Comparison of ENCODE assay signal across 10 mouse cellular contexts in genomic region chr4:141021614-141021929, GRCm38 (mm10). TPM values are rescaled to one million over a fixed set of nuclear protein-coding genes. Genes with fewer than 3 reads are reported as not detected.
DNase-seq lines count a peak whose midpoint lies in the region; ATAC-seq and TF ChIP-seq lines count a peak whose summit lies in the region.
"Had no signal": no experiment of that assay in that cellular context is flagged by ENCODE, and none has a peak within 500 bp of the region (broad histone marks: within the 10 kb centered on the region; RNA-seq: fewer than 3 reads in every experiment).

No protein-coding gene starts in this region.

- peak overlapping the region; percentile 51 for H3K9ac ChIP-seq in heart, embryonic 16.5 days (ENCODE audit: low read length)
- H3K9ac ChIP-seq in forebrain, postnatal 0 days = peak overlapping the region; percentile 10; the same call in 1 of the 2 replicates
- H3K9ac ChIP-seq in midbrain, embryonic 11.5 days (ENCODE audit: low read length) = peak overlapping the region; percentile 9

- no peak for TF ChIP-seq CTCF in cerebellum, adult 2 months (IDR thresholded peaks at IDR 0.05; ENCODE audit: borderline replicate concordance, insufficient read depth, low read depth, low read length)
- TF ChIP-seq CTCF in forebrain, postnatal 0 days (IDR thresholded peaks at IDR 0.05; ENCODE audit: low read depth) = no peak

- ATAC-seq in heart, embryonic 16.5 days (replicated peaks; ENCODE audit: extremely low read depth, insufficient read depth, low FRiP score) = peak; percentile 12; the same call in 1 of the 2 replicates
- ATAC-seq in forebrain, postnatal 0 days = peak; percentile 29
- peak; percentile 17; the same call in 1 of the 2 replicates for ATAC-seq in midbrain, embryonic 11.5 days (ENCODE audit: low FRiP score)
- no peak for ATAC-seq in CD4-positive, CD25-positive, alpha-beta regulatory T cell, adult 4 months
- no peak for ATAC-seq in megakaryocyte, adult 5-6 weeks (ENCODE audit: poor library complexity, severe bottlenecking)

- DNase-seq in heart, postnatal 14 days = no peak
- DNase-seq in cerebellum, adult 2 months = peak; percentile 71 to 72
- no peak for DNase-seq in forebrain, postnatal 0 days
- DNase-seq in midbrain, embryonic 11.5 days (ENCODE audit: low spot score, missing footprints) = no peak
- DNase-seq in layer of hippocampus, postnatal 14 days (ENCODE audit: low spot score in 2 of 2) = no peak

- intact Hi-C loops in heart, postnatal 14 days (cut with DNase I) = no loop called here

- H3K27ac ChIP-seq in heart, embryonic 16.5 days (ENCODE audit: low read length) = peak overlapping the region; percentile 94
- no peak overlapping the region for H3K27ac ChIP-seq in cerebellum, adult 2 months (ENCODE audit: insufficient read depth, low read length)
- H3K27ac ChIP-seq in forebrain, postnatal 0 days (ENCODE audit: low read depth, low read length) = peak overlapping the region; percentile 77
- peak overlapping the region; percentile 82 for H3K27ac ChIP-seq in midbrain, embryonic 11.5 days (ENCODE audit: low read depth, low read length)

- 56% methylated on average over 11 of the region's 11 CpGs for WGBS in heart, embryonic 16.5 days
- 4% methylated on average over 11 of the region's 11 CpGs for WGBS in cerebellum, adult 2 months
- WGBS in forebrain, postnatal 0 days = 18% methylated on average over 11 of the region's 11 CpGs
- WGBS in midbrain, embryonic 11.5 days = 75% methylated on average over 11 of the region's 11 CpGs

- peaks cover 42% of the 10 kb centered on the region for H3K4me1 ChIP-seq in heart, embryonic 16.5 days (ENCODE audit: control insufficient read depth, insufficient read depth, low read length)
- peaks cover 21% of the 10 kb centered on the region for H3K4me1 ChIP-seq in cerebellum, adult 2 months (ENCODE audit: control insufficient read depth, insufficient read depth, low read length)
- peaks cover 9% of the 10 kb centered on the region; the same call in 1 of the 2 replicates for H3K4me1 ChIP-seq in forebrain, postnatal 0 days (ENCODE audit: insufficient read depth)
- H3K4me1 ChIP-seq in midbrain, embryonic 11.5 days (ENCODE audit: control insufficient read depth, insufficient read depth, low read length) = peaks cover 18% of the 10 kb centered on the region

- no peak overlapping the region for H3K4me3 ChIP-seq in heart, embryonic 16.5 days (ENCODE audit: low read length)
- H3K4me3 ChIP-seq in cerebellum, adult 2 months (replicated peaks; ENCODE audit: insufficient read depth, low read depth, low read length) = no peak overlapping the region
- H3K4me3 ChIP-seq in forebrain, postnatal 0 days (ENCODE audit: low read depth, low read length) = no peak overlapping the region
- H3K4me3 ChIP-seq in midbrain, embryonic 11.5 days (ENCODE audit: low read depth, low read length) = no peak overlapping the region

- H3K9me3 ChIP-seq in heart, embryonic 16.5 days (replicated peaks; ENCODE audit: control insufficient read depth, low read length) = no peaks in the 10 kb centered on the region
- no peaks in the 10 kb centered on the region for H3K9me3 ChIP-seq in forebrain, postnatal 0 days (ENCODE audit: low read length)
- H3K9me3 ChIP-seq in midbrain, embryonic 11.5 days (ENCODE audit: control insufficient read depth, low read length) = no peaks in the 10 kb centered on the region

- H3K36me3 ChIP-seq in heart, embryonic 16.5 days (ENCODE audit: control insufficient read depth, insufficient read depth) = no peaks in the 10 kb centered on the region
- H3K36me3 ChIP-seq in forebrain, postnatal 0 days (ENCODE audit: insufficient read depth) = peaks cover 11% of the 10 kb centered on the region; the same call in 1 of the 2 replicates
- H3K36me3 ChIP-seq in midbrain, embryonic 11.5 days (ENCODE audit: control insufficient read depth, insufficient read depth, low read length) = no peaks in the 10 kb centered on the region; the same call in 1 of the 2 replicates

- no peak for TF ChIP-seq POLR2A in cerebellum, adult 2 months (IDR thresholded peaks at IDR 0.05; ENCODE audit: borderline replicate concordance, insufficient read depth, low read length)

- no peaks in the 10 kb centered on the region for H3K27me3 ChIP-seq in heart, embryonic 16.5 days (ENCODE audit: control insufficient read depth, insufficient read depth, low read length)
- no peaks in the 10 kb centered on the region for H3K27me3 ChIP-seq in cerebellum, adult 2 months (ENCODE audit: control insufficient read depth, insufficient read depth, low read length)
- no peaks in the 10 kb centered on the region for H3K27me3 ChIP-seq in forebrain, postnatal 0 days (ENCODE audit: insufficient read depth, low read length)
- H3K27me3 ChIP-seq in midbrain, embryonic 11.5 days (ENCODE audit: control insufficient read depth, insufficient read depth, low read length) = no peaks in the 10 kb centered on the region
- H3K27me3 ChIP-seq: CH12.LX had no signal

- no peak overlapping the region; the same call in 1 of the 2 replicates for H3K4me2 ChIP-seq in heart, embryonic 16.5 days (ENCODE audit: low read depth, low read length)
- H3K4me2 ChIP-seq in forebrain, postnatal 0 days (ENCODE audit: low read depth) = no peak overlapping the region
- H3K4me2 ChIP-seq in midbrain, embryonic 11.5 days = no peak overlapping the region

RNA-seq across cellular contexts. Expression of gene Mfap2, which starts 11.4 kb away (rescaled TPM):
- polyA plus RNA-seq in heart, embryonic 16.5 days (2015; fragmentation: Nextera tagmentation; extraction: Ambion mirVana) = 197 and 233 TPM in 2 replicates
- total RNA-seq in heart, postnatal 14 days (2021) = 10 to 100 TPM; 24.5 to 28.1 TPM
- polyA plus RNA-seq in cerebellum, adult 2 months (2012; rRNA removed) = 3.1 and 3.4 TPM in 2 replicates
- total RNA-seq in forebrain, postnatal 0 days (2014; rRNA removed) = 22.2 and 25.1 TPM in 2 replicates
- polyA plus RNA-seq in forebrain, postnatal 0 days (2015; fragmentation: Nextera tagmentation; extraction: Ambion mirVana) = 124 and 148 TPM in 2 replicates
- 250 and 254 TPM in 2 replicates for polyA plus RNA-seq in midbrain, embryonic 11.5 days (2014; fragmentation: Nextera tagmentation; extraction: Ambion mirVana)
- not detected for polyA plus RNA-seq in CD4-positive, CD25-positive, alpha-beta regulatory T cell, adult 4 months (2017; shearing (Covaris generic))
- total RNA-seq in layer of hippocampus, postnatal 14 days (2021) = 10 to 100 TPM; 11.3 to 14.1 TPM
- total RNA-seq in megakaryocyte, adult 5-6 weeks (2015) = not detected in 2 replicates
- not detected in 2 replicates for total RNA-seq in megakaryocyte, adult 5-6 weeks (2017)
- total RNA-seq: CH12.LX; hematopoietic stem cell, adult 5-6 weeks had no signal

RNA-seq across cellular contexts. Expression of gene Atp13a2, which starts 34.9 kb away (rescaled TPM):
- polyA plus RNA-seq in heart, embryonic 16.5 days (2015; fragmentation: Nextera tagmentation; extraction: Ambion mirVana) = 28.9 and 30.7 TPM in 2 replicates
- 10 to 100 TPM; 20.7 to 21.7 TPM for total RNA-seq in heart, postnatal 14 days (2021)
- polyA plus RNA-seq in cerebellum, adult 2 months (2012; rRNA removed) = 194 and 198 TPM in 2 replicates
- total RNA-seq in forebrain, postnatal 0 days (2014; rRNA removed) = 205 and 251 TPM in 2 replicates
- 119 and 141 TPM in 2 replicates for polyA plus RNA-seq in forebrain, postnatal 0 days (2015; fragmentation: Nextera tagmentation; extraction: Ambion mirVana)
- 28.5 and 33.4 TPM in 2 replicates for polyA plus RNA-seq in midbrain, embryonic 11.5 days (2014; fragmentation: Nextera tagmentation; extraction: Ambion mirVana)
- 1 to 10 TPM; 4.0 to 5.9 TPM for polyA plus RNA-seq in CD4-positive, CD25-positive, alpha-beta regulatory T cell, adult 4 months (2017; shearing (Covaris generic))
- total RNA-seq in layer of hippocampus, postnatal 14 days (2021) = 100 to 1,000 TPM; 206 to 215 TPM
- total RNA-seq in megakaryocyte, adult 5-6 weeks (2015) = 25.1 and 29.7 TPM in 2 replicates
- 37.2 and 43.5 TPM in 2 replicates for total RNA-seq in megakaryocyte, adult 5-6 weeks (2017)

RNA-seq across cellular contexts. Expression of gene Crocc, which starts 38.8 kb away (rescaled TPM):
- 3.0 and 4.2 TPM in 2 replicates for polyA plus RNA-seq in heart, embryonic 16.5 days (2015; fragmentation: Nextera tagmentation; extraction: Ambion mirVana)
- total RNA-seq in heart, postnatal 14 days (2021) = 1 to 10 TPM; 6.0 to 6.2 TPM
- 39.4 and 41.3 TPM in 2 replicates for polyA plus RNA-seq in cerebellum, adult 2 months (2012; rRNA removed)
- total RNA-seq in forebrain, postnatal 0 days (2014; rRNA removed) = 29.9 and 43.0 TPM in 2 replicates
- polyA plus RNA-seq in forebrain, postnatal 0 days (2015; fragmentation: Nextera tagmentation; extraction: Ambion mirVana) = 3.5 and 3.8 TPM in 2 replicates
- polyA plus RNA-seq in midbrain, embryonic 11.5 days (2014; fragmentation: Nextera tagmentation; extraction: Ambion mirVana) = 6.3 and 8.3 TPM in 2 replicates
- polyA plus RNA-seq in CD4-positive, CD25-positive, alpha-beta regulatory T cell, adult 4 months (2017; shearing (Covaris generic)) = 1 to 10 TPM in 1 of 2 experiments, not detected in 1; 1.4 TPM
- total RNA-seq in layer of hippocampus, postnatal 14 days (2021) = 10 to 100 TPM; 36.3 to 41.7 TPM
- total RNA-seq in megakaryocyte, adult 5-6 weeks (2015) = 1.9 and 2.8 TPM in 2 replicates
- total RNA-seq in megakaryocyte, adult 5-6 weeks (2017) = 8.6 and 9.1 TPM in 2 replicates

RNA-seq across cellular contexts. Expression of gene Necap2, which starts 56.6 kb away (rescaled TPM):
- 49.8 and 50.1 TPM in 2 replicates for polyA plus RNA-seq in heart, embryonic 16.5 days (2015; fragmentation: Nextera tagmentation; extraction: Ambion mirVana)
- 10 to 100 TPM; 22.2 to 22.6 TPM for total RNA-seq in heart, postnatal 14 days (2021)
- polyA plus RNA-seq in cerebellum, adult 2 months (2012; rRNA removed) = 66.3 and 68.7 TPM in 2 replicates
- 49.6 and 51.1 TPM in 2 replicates for total RNA-seq in forebrain, postnatal 0 days (2014; rRNA removed)
- polyA plus RNA-seq in forebrain, postnatal 0 days (2015; fragmentation: Nextera tagmentation; extraction: Ambion mirVana) = 38.9 and 43.0 TPM in 2 replicates
- 40.0 and 43.5 TPM in 2 replicates for polyA plus RNA-seq in midbrain, embryonic 11.5 days (2014; fragmentation: Nextera tagmentation; extraction: Ambion mirVana)
- 100 to 1,000 TPM in 1 of 2 experiments, 10 to 100 TPM in 1; 83.0 to 153 TPM for polyA plus RNA-seq in CD4-positive, CD25-positive, alpha-beta regulatory T cell, adult 4 months (2017; shearing (Covaris generic))
- total RNA-seq in layer of hippocampus, postnatal 14 days (2021) = 10 to 100 TPM; 40.9 to 52.0 TPM
- 70.2 and 72.2 TPM in 2 replicates for total RNA-seq in megakaryocyte, adult 5-6 weeks (2015)
- total RNA-seq in megakaryocyte, adult 5-6 weeks (2017) = 126 and 133 TPM in 2 replicates

Comparison
In these comparisons a context has a peak if more than half of its experiments do, and no peak if none do; other contexts are left out.
1. ATAC-seq: peak in heart, embryonic 16.5 days (single experiment), forebrain, postnatal 0 days (single experiment) and midbrain, embryonic 11.5 days (single experiment); none in CD4-positive, CD25-positive, alpha-beta regulatory T cell, adult 4 months (single experiment) and megakaryocyte, adult 5-6 weeks (single experiment).
2. DNase-seq: peak in cerebellum, adult 2 months (2 of 2); none in heart, postnatal 14 days (0 of 2), forebrain, postnatal 0 days (single experiment), midbrain, embryonic 11.5 days (single experiment) and layer of hippocampus, postnatal 14 days (0 of 2).
3. RNA of gene Mfap2, which starts 11.4 kb away (polyA plus RNA-seq): 250 to 254 TPM in midbrain, embryonic 11.5 days, 197 to 233 TPM in heart, embryonic 16.5 days and 124 to 148 TPM in forebrain, postnatal 0 days; 3.1 to 3.4 TPM in cerebellum, adult 2 months and not detected in CD4-positive, CD25-positive, alpha-beta regulatory T cell, adult 4 months; every median in the first group is over 10 times any median in the second.
4. Peak in every context shown above with its lines, with median percentiles within 50 percentile points of each other: H3K9ac ChIP-seq.